Mouse (Mus musculus) heart, adult 2 months (tissue): ENCODE data around the gene Hist2h2aa2. TPM values are rescaled to one million over a fixed set of nuclear protein-coding genes. Genes with fewer than 3 reads are reported as not detected.
A peak's percentile ranks its signal among the peaks of the same experiment; 100 is the strongest.

ENCODE experiments used
- DNase-seq, 2 experiments: peaks; one replicate each; pipeline ENCODE4 v3.0.0; 2021
- H3K27ac ChIP-seq: fragments of 200-600 bp; 2 replicates; pipeline ENCODE4 v1.8.1; 2022
- H3K27me3 ChIP-seq: fragments of 200-500 bp; 2 replicates; pipeline ENCODE4 v1.6.1; 2012; ENCODE audit warnings: mild to moderate bottlenecking, low read length, inconsistent platforms, mixed read lengths; ENCODE audit not compliant: control insufficient read depth, insufficient read depth
- H3K36me3 ChIP-seq: fragments of 200-500 bp; 2 replicates; pipeline ENCODE4 v1.6.1; 2012; ENCODE audit warnings: low read length, inconsistent platforms; ENCODE audit not compliant: control insufficient read depth, insufficient read depth
- H3K4me1 ChIP-seq: fragments of 200-500 bp; 2 replicates; pipeline ENCODE4 v1.6.1; 2011; ENCODE audit warnings: low read length; ENCODE audit not compliant: control insufficient read depth, insufficient read depth
- H3K4me3 ChIP-seq: fragments of 200-600 bp; 2 replicates; pipeline ENCODE4 v1.8.1; 2022
- H3K79me2 ChIP-seq: fragments of 200-500 bp; replicated peaks from 2 replicates; pipeline ENCODE4 v1.6.1; 2012; ENCODE audit warnings: mild to moderate bottlenecking, inconsistent platforms, low read length, moderate library complexity, mixed read lengths; ENCODE audit not compliant: control insufficient read depth, insufficient read depth
- H3K9ac ChIP-seq: fragments of 200-500 bp; 2 replicates; pipeline ENCODE4 v1.6.1; 2012; ENCODE audit warnings: low read depth, mild to moderate bottlenecking, control low read depth, inconsistent platforms, low read length, mixed read lengths
- CTCF ChIP-seq: fragments of 200-600 bp; IDR thresholded peaks from 2 replicates; pipeline ENCODE4 v1.8.1; 2022; ENCODE audit warnings: antibody characterized with exemption, mild to moderate bottlenecking, moderate library complexity
- EP300 ChIP-seq: fragments of 200-500 bp; IDR thresholded peaks from 2 replicates; pipeline ENCODE4 v1.6.1; 2011; ENCODE audit warnings: low read depth, low read length, control low read depth; ENCODE audit not compliant: insufficient read depth
- POLR2A ChIP-seq: fragments of 200-500 bp; IDR thresholded peaks from 2 replicates; pipeline ENCODE4 v1.6.1; 2011; ENCODE audit warnings: mild to moderate bottlenecking, low read depth, low read length, control low read depth; ENCODE audit not compliant: insufficient read depth
- WGBS: fragments of 180-500 bp; shearing (Covaris S2); methylation state at CpG from one replicate; pipeline ENCODE4 v1.1.7; 2018; 5-methylcytosine and 5-hydroxymethylcytosine counted together
- intact Hi-C: fragments of 180-260 bp; cut with DNase I; formaldehyde crosslinking; loops from one replicate; pipeline ENCODE4 v1.15.1; 2025
- polyA plus RNA-seq: library from polyadenylated mRNA; depleted of rRNA; stranded (reverse); fragments of >200 nt; gene quantifications from 2 replicates; pipeline ENCODE4 v1.2.3, GENCODE M21; 2012
- total RNA-seq, 2 experiments: library from RNA; stranded (reverse); gene quantifications; 2 replicates each; pipeline ENCODE4 v1.2.3; 2021

Hist2h2aa2 gene
- total and polyA plus RNA-seq, 3 experiments: 73.5 to 218 (median 189) TPM

DNA sequence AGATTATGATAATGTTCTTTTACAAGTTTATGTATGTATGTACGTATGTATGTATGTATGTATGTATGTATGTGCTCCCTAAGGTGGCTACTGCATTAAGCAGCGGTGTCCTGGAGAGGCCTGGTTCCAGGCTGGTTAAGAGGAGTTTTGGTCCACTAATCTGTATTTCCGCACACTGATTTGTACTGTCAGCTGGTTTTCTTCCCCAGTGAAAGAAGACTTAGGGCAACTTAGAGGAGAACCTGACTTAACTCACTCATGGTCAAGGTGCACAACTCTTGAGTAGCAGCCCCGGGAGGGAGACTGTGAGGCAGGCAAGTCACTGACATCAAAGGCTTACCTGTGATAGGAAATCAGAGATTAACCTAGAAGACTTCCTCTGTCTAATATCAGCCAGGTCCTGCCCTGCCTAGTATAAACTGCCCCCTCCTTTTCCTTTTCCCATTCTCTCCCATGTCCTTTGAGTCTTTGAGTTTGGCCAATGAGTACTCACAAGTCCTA is 3.2 kb downstream of the Hist2h2aa2 start:
- Histone ChIP-seq H3K27ac (no peak overlapping the region), H3K36me3 (peaks cover 2% of the 10 kb centered on the region; the same call in 1 of the 2 replicates), H3K4me1 (peaks cover 1% of the 10 kb centered on the region), H3K9ac (no peak overlapping the region), H3K4me3 (no peak overlapping the region), H3K27me3 (no peaks in the 10 kb centered on the region), H3K79me2 (no peaks in the 10 kb centered on the region)
- WGBS: 82% methylated on average over 4 of the region's 4 CpGs
- TF ChIP-seq CTCF: no peak
- intact Hi-C loops: loop anchor here (2.0 kb wide), 1 partner anchor 14 kb away; no protein-coding TSS in a partner anchor
- DNase-seq: no peak

GRCm38 (mm10) chr3:96235836-96236235 is 4.2 kb downstream of the Hist2h2aa2 start:
- intact Hi-C loops: loop anchor here (2.0 kb wide), 1 partner anchor 13 kb away; no protein-coding TSS in a partner anchor
- H3K79me2 ChIP-seq: no peaks in the 10 kb centered on the region
- TF ChIP-seq CTCF (no peak), EP300 (no peak), POLR2A (no peak)
- no peak overlapping the region for H3K4me3 ChIP-seq
- peaks cover 1% of the 10 kb centered on the region for H3K4me1 ChIP-seq
- WGBS: 65% methylated on average over 3 of the region's 3 CpGs
- no peak overlapping the region for H3K9ac ChIP-seq
- H3K27me3 ChIP-seq: no peaks in the 10 kb centered on the region
- no peak for DNase-seq
- H3K27ac ChIP-seq: no peak overlapping the region
- peaks cover 2% of the 10 kb centered on the region; the same call in 1 of the 2 replicates for H3K36me3 ChIP-seq

DNA sequence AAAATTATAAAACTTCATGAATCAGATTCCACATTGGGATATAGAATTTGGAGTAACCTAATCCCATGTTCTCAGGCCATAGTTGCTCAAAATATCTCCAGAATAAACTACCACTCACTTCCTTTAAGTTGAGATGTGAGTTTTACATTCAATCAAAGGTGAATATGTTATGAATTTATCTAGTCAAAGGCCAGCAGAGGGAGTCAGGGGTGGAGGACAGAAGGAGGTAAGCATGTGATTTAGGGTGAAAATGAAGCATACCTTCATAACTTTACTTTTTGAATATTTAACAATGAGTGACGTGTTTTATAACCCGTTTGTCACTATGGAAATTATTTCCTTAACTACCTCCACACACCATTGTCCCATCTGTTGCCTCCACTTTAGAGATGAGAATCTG is 5.2 kb downstream of the Hist2h2aa2 start:
- WGBS: 87% methylated on average over 2 of the region's 2 CpGs
- H3K79me2 ChIP-seq: no peaks in the 10 kb centered on the region
- H3K4me1 ChIP-seq: no peaks in the 10 kb centered on the region; the same call in 1 of the 2 replicates
- no peak for TF ChIP-seq EP300
- TF ChIP-seq POLR2A: no peak
- TF ChIP-seq CTCF: no peak
- intact Hi-C loops: loop anchor here (5.0 kb wide), 1 partner anchor 168 kb away; no protein-coding TSS in a partner anchor
- H3K36me3 ChIP-seq: no peaks in the 10 kb centered on the region
- no peak overlapping the region for H3K27ac ChIP-seq
- no peak overlapping the region for H3K9ac ChIP-seq
- H3K4me3 ChIP-seq: no peak overlapping the region
- H3K27me3 ChIP-seq: no peaks in the 10 kb centered on the region
- no peak for DNase-seq

- 37% methylated on average over 2 of the region's 2 CpGs for WGBS
- H3K79me2 ChIP-seq: no peaks in the 10 kb centered on the region
- no peak for TF ChIP-seq POLR2A
- no peak for TF ChIP-seq EP300
- no peak for TF ChIP-seq CTCF
- no peak overlapping the region for H3K4me3 ChIP-seq
- H3K27me3 ChIP-seq: no peaks in the 10 kb centered on the region
- H3K9ac ChIP-seq: no peak overlapping the region
- DNase-seq: no peak
- no peaks in the 10 kb centered on the region; the same call in 1 of the 2 replicates for H3K4me1 ChIP-seq
- H3K27ac ChIP-seq: peak overlapping the region; percentile 47; the same call in 1 of the 2 replicates
- intact Hi-C loops: loop anchor here (5.0 kb wide), 1 partner anchor 164 kb away; no protein-coding TSS in a partner anchor
- no peaks in the 10 kb centered on the region for H3K36me3 ChIP-seq
Measured at GRCm38 (mm10) chr3:96231758-96232120, 8.3 kb downstream of the Hist2h2aa2 start.

- intact Hi-C loops: loop anchor here (5.0 kb wide), 1 partner anchor 164 kb away; no protein-coding TSS in a partner anchor
- no peak overlapping the region for H3K4me3 ChIP-seq
- H3K27me3 ChIP-seq: no peaks in the 10 kb centered on the region
- no peaks in the 10 kb centered on the region for H3K36me3 ChIP-seq
- H3K27ac ChIP-seq: peak overlapping the region; percentile 47
- H3K79me2 ChIP-seq: no peaks in the 10 kb centered on the region
- 49% methylated on average over 4 of the region's 4 CpGs for WGBS
- peak in 1 of 2 experiments; percentile 18 for DNase-seq
- H3K4me1 ChIP-seq: no peaks in the 10 kb centered on the region; the same call in 1 of the 2 replicates
- TF ChIP-seq EP300: no peak
- TF ChIP-seq CTCF: no peak
- no peak for TF ChIP-seq POLR2A
- H3K9ac ChIP-seq: no peak overlapping the region
Measured at GRCm38 (mm10) chr3:96230910-96231757, 8.9 kb downstream of the Hist2h2aa2 start.

DNA sequence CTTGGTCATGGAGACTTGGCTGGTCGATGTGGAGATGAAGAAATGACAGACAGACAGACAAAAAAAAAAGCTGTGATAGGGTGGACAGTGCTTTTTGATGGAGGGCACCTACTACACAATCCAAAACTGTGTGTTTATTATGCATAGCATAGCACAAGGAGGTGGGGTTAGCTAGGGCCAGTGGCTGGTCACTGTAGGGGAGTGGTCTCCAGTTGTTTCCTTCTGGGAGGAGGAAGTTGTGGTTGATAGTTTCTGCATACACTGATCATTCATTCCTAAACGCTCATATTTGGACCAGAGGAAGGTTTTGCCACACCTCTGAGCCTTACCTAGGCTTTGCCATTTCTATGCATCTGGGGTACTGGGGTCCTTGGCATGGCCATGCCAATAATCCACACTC is 9.7 kb downstream of the Hist2h2aa2 start:
- no peaks in the 10 kb centered on the region for H3K27me3 ChIP-seq
- no peak overlapping the region for H3K4me3 ChIP-seq
- no peak for DNase-seq
- WGBS: 58% methylated on average over 2 of the region's 2 CpGs
- H3K79me2 ChIP-seq: peaks cover 1% of the 10 kb centered on the region; the same call in 1 of the 2 replicates
- H3K9ac ChIP-seq: no peak overlapping the region
- H3K36me3 ChIP-seq: no peaks in the 10 kb centered on the region
- H3K4me1 ChIP-seq: no peaks in the 10 kb centered on the region; the same call in 1 of the 2 replicates
- intact Hi-C loops: loop anchor here (5.0 kb wide), 1 partner anchor 163 kb away; no protein-coding TSS in a partner anchor
- H3K27ac ChIP-seq: no peak overlapping the region; the same call in none of the 2 replicates
- TF ChIP-seq POLR2A: no peak
- TF ChIP-seq EP300: no peak
- TF ChIP-seq CTCF: no peak
